Mouse (Mus musculus): ENCODE measurements around the gene Eml6. TPM values are rescaled to one million over a fixed set of nuclear protein-coding genes. Genes with fewer than 3 reads are reported as not detected.

Gene Eml6
- total RNA-seq, 1 experiment: 0.80 TPM

DNA sequence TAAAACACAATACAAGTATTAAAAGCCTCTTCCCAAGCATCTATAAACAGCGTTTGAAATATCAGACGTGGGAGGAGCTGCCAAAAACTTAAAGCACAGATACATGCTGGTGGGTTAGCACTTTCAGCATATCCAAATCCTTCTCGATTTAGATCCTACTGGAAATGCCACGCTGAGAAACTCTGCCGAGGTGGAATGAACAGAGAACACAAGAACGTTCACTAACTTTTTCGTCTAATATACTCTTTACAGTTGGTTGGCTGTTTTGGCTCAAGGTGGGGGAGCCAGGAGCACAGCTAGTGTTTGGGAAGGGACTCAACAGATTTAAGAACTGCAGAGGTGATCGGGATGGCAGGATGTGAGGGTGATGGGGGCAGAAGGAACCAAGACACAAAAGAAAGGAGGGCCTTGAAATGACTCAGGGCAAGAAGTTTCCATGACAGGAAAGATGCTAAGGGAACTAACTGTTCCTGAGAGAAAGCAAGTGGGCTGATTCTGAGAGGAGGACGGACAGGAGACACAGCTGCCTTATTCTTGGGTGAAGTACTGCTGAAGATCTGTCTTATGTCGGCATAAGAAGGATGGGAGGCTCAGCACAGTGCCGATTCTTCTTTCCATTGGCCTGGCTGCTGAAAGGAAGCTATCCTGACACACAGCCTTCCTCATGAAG, 259.4 kb downstream of the Eml6 start:
- DNase-seq (ENCODE audit: low read depth, low spot score): no peak
- Histone ChIP-seq H3K36me3 (ENCODE audit: control insufficient read depth, insufficient read depth, low read length, poor library complexity, severe bottlenecking) (no peaks in the 10 kb centered on the region), H3K4me1 (ENCODE audit: control insufficient read depth in 2 of 2, insufficient read depth in 2 of 2, low read length in 2 of 2, poor library complexity in 1 of 2) (no peaks in the 10 kb centered on the region), H3K9me3 (ENCODE audit: control insufficient read depth, insufficient read depth, low read depth, low read length) (no peaks in the 10 kb centered on the region), H3K4me3 (ENCODE audit: insufficient read depth in 1 of 2, low read depth in 1 of 2, low read length in 2 of 2, poor library complexity in 1 of 2, severe bottlenecking in 1 of 2) (no peak overlapping the region), H3K27ac (ENCODE audit: insufficient read depth, low read depth, low read length, poor library complexity, severe bottlenecking) (no peak overlapping the region), H3K9ac (ENCODE audit: insufficient read depth, low read depth, low read length, poor library complexity, severe bottlenecking) (no peak overlapping the region)
- in situ Hi-C loops (cut with MboI; ENCODE audit: low sequenced_read_pairs in 2 of 2, unreplicated experiment in 2 of 2): no loop called here
- TF ChIP-seq HCFC1 (IDR thresholded peaks at IDR 0.05; ENCODE audit: borderline replicate concordance, insufficient read depth, low read length) (no peak), CHD2 (IDR thresholded peaks at IDR 0.05; ENCODE audit: low read depth, low read length) (no peak), ZNF384 (IDR thresholded peaks at IDR 0.05; ENCODE audit: low read depth, low read length) (no peak), ZC3H11A (IDR thresholded peaks at IDR 0.05; ENCODE audit: borderline replicate concordance, low read depth, low read length) (no peak), MAFK (IDR thresholded peaks at IDR 0.05; ENCODE audit: insufficient read depth, low read depth, low read length) (no peak)

DNA sequence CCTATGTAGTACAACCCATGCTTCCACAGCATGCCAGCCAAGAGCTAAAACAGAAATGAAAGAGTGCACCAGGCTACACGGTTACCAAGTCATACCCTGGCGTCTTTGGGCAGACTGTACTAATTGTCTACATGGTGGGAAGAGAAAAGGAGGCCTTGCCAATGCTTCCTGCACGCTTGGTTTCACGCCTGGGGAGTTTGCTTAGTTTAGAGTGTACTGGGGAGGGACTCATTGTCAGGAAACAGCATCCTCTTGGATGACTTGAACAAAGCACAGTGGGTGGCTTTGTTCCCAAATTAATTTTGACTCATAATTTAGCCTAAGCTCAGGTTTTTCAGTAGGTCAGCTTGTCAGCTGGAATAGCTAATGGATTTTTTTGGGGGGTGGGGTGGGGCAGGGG, 260.8 kb downstream of the Eml6 start:
- Histone ChIP-seq H3K36me3 (ENCODE audit: control insufficient read depth, insufficient read depth, low read length, poor library complexity, severe bottlenecking) (no peaks in the 10 kb centered on the region), H3K4me3 (ENCODE audit: insufficient read depth in 1 of 2, low read depth in 1 of 2, low read length in 2 of 2, poor library complexity in 1 of 2, severe bottlenecking in 1 of 2) (no peak overlapping the region), H3K9me3 (ENCODE audit: control insufficient read depth, insufficient read depth, low read depth, low read length) (no peaks in the 10 kb centered on the region), H3K4me1 (ENCODE audit: control insufficient read depth in 2 of 2, insufficient read depth in 2 of 2, low read length in 2 of 2, poor library complexity in 1 of 2) (no peaks in the 10 kb centered on the region), H3K9ac (ENCODE audit: insufficient read depth, low read depth, low read length, poor library complexity, severe bottlenecking) (no peak overlapping the region), H3K27ac (ENCODE audit: insufficient read depth, low read depth, low read length, poor library complexity, severe bottlenecking) (no peak overlapping the region)
- in situ Hi-C loops (cut with MboI; ENCODE audit: low sequenced_read_pairs in 2 of 2, unreplicated experiment in 2 of 2): no loop called here
- no peak for TF ChIP-seq ZC3H11A (IDR thresholded peaks at IDR 0.05; ENCODE audit: borderline replicate concordance, low read depth, low read length)
- no peak for TF ChIP-seq CHD2 (IDR thresholded peaks at IDR 0.05; ENCODE audit: low read depth, low read length)
- no peak for TF ChIP-seq MAFK (IDR thresholded peaks at IDR 0.05; ENCODE audit: insufficient read depth, low read depth, low read length)
- TF ChIP-seq HCFC1 (IDR thresholded peaks at IDR 0.05; ENCODE audit: borderline replicate concordance, insufficient read depth, low read length): no peak
- no peak for TF ChIP-seq ZNF384 (IDR thresholded peaks at IDR 0.05; ENCODE audit: low read depth, low read length)
- no peak for DNase-seq (ENCODE audit: low read depth, low spot score)

DNA sequence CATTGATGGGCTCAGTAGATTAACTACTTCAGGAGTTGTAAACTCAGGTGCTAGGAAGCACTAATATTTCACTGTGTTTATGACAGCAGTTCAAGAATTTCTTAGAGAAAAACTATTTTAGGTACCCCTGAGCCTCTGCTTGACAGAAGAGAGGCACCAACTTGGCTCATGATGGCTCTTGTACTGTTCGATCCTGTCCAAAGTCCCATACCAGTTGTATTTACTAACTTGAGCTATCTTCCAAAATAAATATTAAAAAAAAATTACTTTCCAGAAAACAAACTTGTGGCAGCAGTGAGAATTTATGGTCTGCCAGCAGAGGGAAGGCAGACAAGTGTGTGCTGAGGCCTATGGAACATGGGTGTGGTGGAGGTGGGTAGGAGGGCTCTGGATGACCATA, 263.1 kb downstream of the Eml6 start:
- H3K9me3 ChIP-seq (ENCODE audit: control insufficient read depth, insufficient read depth, low read depth, low read length): no peaks in the 10 kb centered on the region
- in situ Hi-C loops (cut with MboI; ENCODE audit: low sequenced_read_pairs in 2 of 2, unreplicated experiment in 2 of 2): no loop called here
- H3K9ac ChIP-seq (ENCODE audit: insufficient read depth, low read depth, low read length, poor library complexity, severe bottlenecking): no peak overlapping the region
- H3K4me3 ChIP-seq (ENCODE audit: insufficient read depth in 1 of 2, low read depth in 1 of 2, low read length in 2 of 2, poor library complexity in 1 of 2, severe bottlenecking in 1 of 2): no peak overlapping the region
- H3K4me1 ChIP-seq (ENCODE audit: control insufficient read depth in 2 of 2, insufficient read depth in 2 of 2, low read length in 2 of 2, poor library complexity in 1 of 2): no peaks in the 10 kb centered on the region
- H3K36me3 ChIP-seq (ENCODE audit: control insufficient read depth, insufficient read depth, low read length, poor library complexity, severe bottlenecking): no peaks in the 10 kb centered on the region
- TF ChIP-seq MAFK (IDR thresholded peaks at IDR 0.05; ENCODE audit: insufficient read depth, low read depth, low read length) (no peak), ZNF384 (IDR thresholded peaks at IDR 0.05; ENCODE audit: low read depth, low read length) (no peak), CHD2 (IDR thresholded peaks at IDR 0.05; ENCODE audit: low read depth, low read length) (no peak), ZC3H11A (IDR thresholded peaks at IDR 0.05; ENCODE audit: borderline replicate concordance, low read depth, low read length) (no peak), HCFC1 (IDR thresholded peaks at IDR 0.05; ENCODE audit: borderline replicate concordance, insufficient read depth, low read length) (no peak)
- H3K27ac ChIP-seq (ENCODE audit: insufficient read depth, low read depth, low read length, poor library complexity, severe bottlenecking): no peak overlapping the region
- DNase-seq (ENCODE audit: low read depth, low spot score): no peak

DNA sequence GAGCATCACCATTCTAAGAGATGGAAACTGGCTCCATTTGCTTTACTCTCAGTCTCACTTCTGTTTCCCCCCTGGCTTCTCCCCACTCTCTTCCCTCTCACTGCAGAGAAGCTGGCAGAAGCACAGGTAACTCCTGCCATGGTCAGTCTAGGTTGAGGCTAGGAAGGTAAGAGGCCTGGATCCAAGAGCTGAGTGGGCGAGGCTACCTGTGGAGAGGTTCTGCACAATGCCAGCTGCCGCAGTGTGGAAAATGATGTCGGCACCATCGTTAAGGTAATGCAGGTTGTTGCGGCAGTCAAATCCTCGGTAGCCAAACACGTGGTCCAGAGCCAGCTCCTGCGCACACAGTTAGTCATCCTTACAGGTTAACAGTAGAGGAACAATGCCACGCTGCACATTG, 264.4 kb downstream of the Eml6 start:
- no peak overlapping the region for H3K4me3 ChIP-seq (ENCODE audit: insufficient read depth in 1 of 2, low read depth in 1 of 2, low read length in 2 of 2, poor library complexity in 1 of 2, severe bottlenecking in 1 of 2)
- no peak for DNase-seq (ENCODE audit: low read depth, low spot score)
- TF ChIP-seq MAFK (IDR thresholded peaks at IDR 0.05; ENCODE audit: insufficient read depth, low read depth, low read length) (no peak), CHD2 (IDR thresholded peaks at IDR 0.05; ENCODE audit: low read depth, low read length) (no peak), ZC3H11A (IDR thresholded peaks at IDR 0.05; ENCODE audit: borderline replicate concordance, low read depth, low read length) (no peak), ZNF384 (IDR thresholded peaks at IDR 0.05; ENCODE audit: low read depth, low read length) (no peak), HCFC1 (IDR thresholded peaks at IDR 0.05; ENCODE audit: borderline replicate concordance, insufficient read depth, low read length) (no peak)
- no peaks in the 10 kb centered on the region for H3K4me1 ChIP-seq (ENCODE audit: control insufficient read depth in 2 of 2, insufficient read depth in 2 of 2, low read length in 2 of 2, poor library complexity in 1 of 2)
- H3K9ac ChIP-seq (ENCODE audit: insufficient read depth, low read depth, low read length, poor library complexity, severe bottlenecking): no peak overlapping the region
- in situ Hi-C loops (cut with MboI; ENCODE audit: low sequenced_read_pairs in 2 of 2, unreplicated experiment in 2 of 2): no loop called here
- no peaks in the 10 kb centered on the region for H3K36me3 ChIP-seq (ENCODE audit: control insufficient read depth, insufficient read depth, low read length, poor library complexity, severe bottlenecking)
- no peaks in the 10 kb centered on the region for H3K9me3 ChIP-seq (ENCODE audit: control insufficient read depth, insufficient read depth, low read depth, low read length)
- H3K27ac ChIP-seq (ENCODE audit: insufficient read depth, low read depth, low read length, poor library complexity, severe bottlenecking): no peak overlapping the region
